Mouse (Mus musculus) layer of hippocampus, adult 9-10 months (tissue): Measurements from ENCODE around the gene Swsap1.
A peak's percentile ranks its signal among the peaks of the same experiment; 100 is the strongest.

Experiments
- DNase-seq: peaks from one replicate; pipeline ENCODE4 v3.0.0; 2022; ENCODE audit warnings: low spot score

The Swsap1 gene

DNA sequence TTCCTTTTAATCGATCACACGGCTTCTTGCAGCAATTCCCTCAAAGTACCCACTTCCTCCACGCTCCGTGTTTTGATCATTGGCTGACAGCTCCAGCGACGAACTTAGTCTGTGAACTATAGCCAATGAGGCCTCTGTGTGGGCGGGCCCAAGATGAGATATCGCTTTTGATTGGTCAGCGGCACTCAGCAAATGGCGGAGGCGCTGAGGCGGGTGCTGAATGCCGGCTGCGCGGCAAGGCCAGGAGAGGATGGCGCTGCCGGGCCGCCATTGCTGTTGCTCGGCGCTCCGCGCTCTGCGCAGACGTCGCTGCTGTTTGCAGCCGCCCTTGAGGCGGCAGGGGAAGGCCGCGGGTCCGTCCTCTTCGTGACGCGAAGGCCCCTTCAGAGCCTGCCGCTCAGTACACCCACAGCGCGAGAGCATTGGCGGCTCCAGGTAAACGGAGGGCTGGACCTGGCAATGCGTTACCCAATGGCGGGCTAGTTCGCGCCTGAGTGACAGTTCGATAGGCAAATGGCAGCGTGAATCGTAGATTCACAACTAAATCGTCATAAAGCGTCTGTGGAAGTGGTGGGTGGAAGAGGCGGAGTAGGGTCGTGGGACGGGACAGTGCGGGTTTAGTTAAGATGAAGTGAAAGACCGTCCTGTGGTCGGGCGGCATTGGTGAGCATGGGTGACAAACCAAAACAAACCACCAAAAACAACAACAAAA, at the start of gene Swsap1:
Swsap1 (plus strand) TSS at position 186 of the 712 bp plus-strand sequence.
- peak; percentile 100 for DNase-seq

DNA sequence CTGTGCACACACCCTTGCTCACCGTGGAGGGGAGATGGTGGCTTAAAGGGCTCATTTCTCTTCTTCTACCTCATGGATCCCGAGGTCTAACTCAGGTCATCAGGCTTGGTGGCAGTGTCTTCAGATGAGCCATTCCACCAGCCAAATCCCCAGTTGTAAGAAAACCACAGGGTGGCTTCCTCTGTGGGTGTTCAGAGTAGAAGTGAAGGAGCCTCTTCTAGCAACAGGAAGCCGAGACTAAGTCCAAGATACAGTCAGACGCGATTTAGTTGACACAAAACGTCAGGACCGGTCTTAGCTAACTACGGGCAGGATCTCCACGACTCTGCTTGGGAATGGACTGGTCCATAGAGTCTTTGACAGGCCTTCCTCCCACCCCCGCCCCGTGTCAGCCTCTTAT, 47.3 kb upstream of the Swsap1 start:
- no peak for DNase-seq

DNA sequence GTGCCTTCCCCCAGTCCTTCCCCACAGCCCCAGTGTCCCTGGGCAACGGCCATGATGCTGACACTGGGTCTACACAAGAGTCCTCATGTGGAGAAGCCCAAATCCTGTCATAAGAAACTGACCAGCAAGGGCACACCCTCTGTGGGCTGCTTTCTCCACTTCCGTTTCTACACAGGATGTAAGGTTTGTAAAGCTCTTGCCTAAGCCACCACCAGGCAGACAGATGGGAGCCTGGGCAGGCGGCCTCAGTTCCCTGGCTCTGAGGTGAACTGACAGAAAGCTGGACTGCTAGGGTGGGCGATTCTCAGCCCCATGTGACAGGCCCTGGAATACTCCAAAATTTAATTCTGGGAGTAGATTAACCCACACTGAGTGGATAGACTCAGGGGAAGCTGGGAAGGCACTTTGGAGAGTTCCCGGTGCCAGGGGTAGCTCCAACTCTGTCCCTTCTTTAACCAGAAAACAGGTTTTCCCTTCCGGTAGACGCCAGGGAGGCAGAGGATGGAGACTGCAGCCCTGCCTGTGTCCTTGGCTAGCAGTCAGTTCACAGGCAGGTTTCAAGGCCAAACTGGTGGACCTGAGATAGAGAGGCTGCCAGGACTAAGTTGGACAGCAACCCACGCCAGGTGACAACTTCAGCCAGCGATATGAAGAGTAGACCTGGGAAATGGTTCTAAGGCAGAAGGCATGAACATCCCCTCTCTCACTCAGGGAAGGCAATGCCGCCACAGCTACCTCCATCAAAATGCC, 45.9 kb upstream of the Swsap1 start:
- DNase-seq = no peak

DNA sequence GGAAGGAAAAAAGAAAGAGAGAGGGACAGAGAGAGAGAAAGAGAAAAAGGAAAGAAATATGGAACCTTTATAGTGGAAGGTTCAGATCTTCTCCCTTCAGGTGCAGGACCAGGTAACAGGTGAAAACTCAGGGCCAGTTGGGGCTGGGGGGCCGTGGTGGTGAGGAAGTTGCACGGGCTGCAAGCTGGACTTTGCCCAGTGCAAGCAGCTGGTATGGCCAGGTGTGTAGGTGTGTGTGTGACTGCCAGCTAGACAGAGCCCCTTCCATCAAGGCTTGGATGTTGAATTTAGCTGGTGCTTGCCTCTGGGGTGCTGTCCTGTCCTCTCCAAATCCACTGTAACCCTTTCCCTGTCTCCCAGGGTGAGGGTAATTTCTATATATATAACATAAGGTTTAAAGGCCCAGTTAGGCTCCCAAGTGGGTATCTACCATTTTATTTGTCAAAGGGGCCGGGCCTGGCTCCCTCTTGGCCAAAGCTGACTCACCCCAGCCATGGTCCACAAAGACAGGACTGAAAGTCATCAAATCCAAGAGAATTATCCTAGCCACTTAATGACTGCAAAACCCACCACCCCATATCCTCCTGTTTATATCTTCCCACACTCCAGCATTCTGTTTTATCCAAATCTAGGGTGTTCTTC, 38.6 kb upstream of the Swsap1 start:
- no peak for DNase-seq

DNA sequence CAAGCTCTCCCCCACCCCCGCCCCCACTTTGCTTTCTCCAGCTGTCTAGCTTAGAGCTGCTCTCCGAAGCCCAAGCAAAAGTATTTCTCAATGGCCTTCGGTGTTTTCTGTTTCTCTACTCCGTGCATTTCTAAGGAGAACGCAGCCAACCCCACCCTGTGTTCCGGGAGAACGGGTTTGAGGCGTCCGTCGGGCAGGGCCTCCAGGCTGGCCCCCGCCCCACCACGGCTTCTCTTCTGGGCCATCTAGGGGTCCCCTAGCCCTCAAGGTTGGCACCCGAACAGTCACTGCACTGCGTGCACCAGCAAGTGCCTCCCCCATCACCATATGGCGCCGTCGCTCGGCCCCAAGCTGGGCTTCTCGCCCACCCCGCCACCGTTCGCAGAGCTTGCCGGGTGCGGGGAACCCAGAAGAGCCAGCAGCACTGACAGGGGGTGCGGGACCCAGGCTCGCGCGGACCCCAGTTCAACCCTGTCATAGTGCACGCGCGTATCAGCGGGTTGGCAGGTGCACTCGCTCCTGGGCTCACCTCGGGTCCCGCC, 38.0 kb upstream of the Swsap1 start:
- peak; percentile 53 for DNase-seq

DNA sequence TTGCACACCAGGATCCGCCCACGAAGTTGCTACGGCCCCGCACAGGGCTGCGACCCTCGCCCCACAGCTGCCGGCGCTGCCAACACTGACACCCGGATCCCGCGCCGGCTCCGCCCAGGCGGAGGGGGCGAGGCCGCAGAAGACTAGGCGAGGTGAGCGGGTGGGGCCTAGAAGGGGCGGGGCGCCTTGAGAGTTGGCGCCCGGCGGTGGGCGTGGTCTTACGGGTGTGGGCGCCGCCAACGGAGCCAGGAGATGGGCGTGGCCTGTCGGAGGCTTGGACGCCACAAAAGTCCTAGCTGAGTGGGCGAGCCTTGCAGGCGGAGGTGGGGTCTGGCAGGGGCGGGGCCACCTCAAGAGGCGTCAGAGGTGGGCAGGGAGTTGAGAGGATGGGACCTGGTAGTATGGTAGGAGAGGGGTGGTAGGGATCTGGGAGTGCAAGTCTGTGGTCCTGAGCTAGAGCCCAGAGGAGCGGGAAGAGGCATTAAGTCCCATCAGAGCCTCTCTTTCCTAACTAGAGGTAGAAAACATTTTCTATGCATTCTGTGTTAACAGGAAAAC, 37.4 kb upstream of the Swsap1 start, which contains the start of gene Rab3d:
Rab3d (minus strand) TSS at position 158 of the 558 bp plus-strand sequence.
- peak; percentile 70 for DNase-seq

DNA sequence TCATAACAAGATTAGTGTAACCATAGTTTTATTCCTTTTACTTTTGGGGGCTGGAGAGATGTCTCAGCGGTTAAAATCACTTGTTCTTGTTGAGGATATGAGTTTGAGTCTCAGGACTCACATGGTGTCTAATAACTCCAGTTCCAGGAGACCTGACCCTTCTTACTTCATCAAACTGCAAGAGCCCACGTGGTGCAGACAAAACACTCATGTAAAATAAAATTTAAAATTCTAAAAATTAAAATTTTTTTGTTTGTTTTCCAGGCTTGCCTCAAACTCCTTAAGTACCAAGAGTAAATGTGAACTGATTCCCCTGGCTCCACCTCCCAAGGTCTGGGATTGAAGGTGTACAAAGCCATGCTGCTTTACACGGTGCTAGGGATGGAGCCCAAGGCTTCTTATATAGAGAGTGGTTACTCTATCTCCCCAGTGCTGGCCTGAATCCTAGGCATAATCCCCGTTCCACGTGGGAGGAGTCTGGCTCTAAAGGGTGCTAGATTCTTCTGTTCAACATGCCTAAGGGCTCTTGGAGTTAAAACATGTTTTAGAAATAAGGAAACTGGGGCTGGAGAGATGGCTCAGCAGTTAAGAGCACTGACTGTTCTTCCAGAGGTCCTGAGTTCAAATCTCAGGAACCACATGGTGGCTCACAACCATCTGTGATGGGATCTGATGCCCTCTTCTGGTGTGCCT, 36.7 kb upstream of the Swsap1 start:
- DNase-seq = no peak

DNA sequence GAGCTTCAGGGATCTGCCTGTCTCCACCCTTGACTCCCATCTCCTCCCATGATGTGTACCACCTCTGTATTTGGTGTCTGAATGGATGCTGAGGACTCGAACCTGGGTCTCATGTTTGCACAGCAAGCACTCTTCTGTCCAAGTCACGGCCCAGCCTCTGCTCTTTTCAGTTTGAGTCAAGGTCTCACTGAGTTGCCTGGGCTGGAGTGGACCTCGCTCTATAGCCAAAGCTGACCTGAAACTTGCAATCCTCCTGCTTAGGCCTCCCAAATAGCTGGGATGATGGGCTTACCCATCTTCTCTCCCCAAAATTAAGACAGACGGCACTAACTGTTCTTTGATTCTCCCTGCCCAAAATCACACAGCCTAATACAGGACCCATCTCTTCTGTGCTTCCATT, 32.5 kb upstream of the Swsap1 start:
- no peak for DNase-seq

DNA sequence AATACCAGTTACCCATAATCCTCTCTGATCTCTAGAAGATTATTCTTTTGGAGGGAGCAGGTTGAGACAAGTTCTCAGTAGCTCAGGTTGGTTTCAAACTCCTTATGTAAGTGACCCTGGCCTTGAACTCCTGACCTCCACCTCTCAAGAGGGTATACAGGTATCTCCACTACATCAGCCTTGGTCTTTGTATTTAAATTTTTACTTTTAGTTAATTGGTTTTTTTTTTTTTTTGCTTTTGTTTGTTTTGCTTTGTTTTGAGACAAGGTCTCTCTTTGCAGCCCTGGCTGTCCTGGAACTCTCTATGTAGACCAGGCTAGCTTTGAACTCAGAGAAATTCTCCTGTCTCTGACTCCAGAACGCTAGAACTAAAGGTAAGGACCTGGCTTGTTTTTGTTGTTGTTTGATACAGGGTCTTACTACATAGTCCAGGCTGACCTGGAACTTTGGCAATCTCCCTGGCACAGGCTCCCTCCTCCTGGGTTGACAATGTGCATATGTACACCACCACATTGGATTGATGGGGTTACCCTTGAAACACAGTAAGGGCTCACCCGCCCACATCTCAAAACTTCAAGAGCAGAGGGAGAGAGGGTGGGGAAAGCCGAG, 32.0 kb upstream of the Swsap1 start:
- DNase-seq = no peak

DNA sequence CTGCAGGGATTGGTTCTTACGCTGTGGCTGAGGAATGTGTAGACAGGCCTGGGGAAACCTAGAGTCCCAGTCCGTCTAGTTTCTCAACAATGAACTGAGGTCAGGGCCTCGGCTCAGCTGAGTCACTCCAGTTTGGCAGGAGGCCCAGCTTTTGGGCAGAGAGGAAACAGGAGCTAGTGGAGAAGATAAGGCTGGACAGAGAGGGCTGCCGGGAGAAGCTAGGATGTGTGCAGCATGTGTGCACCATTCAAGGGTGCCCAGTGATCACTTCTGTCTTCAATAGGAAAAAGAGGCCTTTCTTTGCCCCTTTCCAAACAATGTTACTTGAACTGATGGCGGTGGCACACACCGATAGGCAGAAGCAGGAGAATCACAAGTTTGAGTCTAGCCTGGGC, 31.5 kb upstream of the Swsap1 start:
- no peak for DNase-seq

DNA sequence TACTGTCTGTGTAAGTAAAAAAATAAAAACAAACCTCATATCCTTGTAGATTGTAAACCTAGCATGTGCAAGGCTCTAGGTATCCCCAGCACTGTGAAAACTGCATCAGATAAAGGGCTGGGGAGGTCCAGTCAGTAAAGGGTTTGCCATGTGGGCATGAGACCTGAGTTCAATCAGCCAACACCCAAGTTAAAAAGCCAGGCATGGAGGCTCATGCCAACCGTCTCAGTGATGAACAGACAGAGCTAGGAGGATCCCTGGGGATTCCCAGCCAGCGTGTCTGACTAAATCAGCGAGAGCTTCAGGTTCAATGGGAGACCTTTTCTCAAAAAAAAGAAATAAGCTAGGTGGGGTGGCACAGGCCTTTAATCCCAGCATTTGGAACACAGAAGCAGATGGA, 30.5 kb upstream of the Swsap1 start:
- no peak for DNase-seq

DNA sequence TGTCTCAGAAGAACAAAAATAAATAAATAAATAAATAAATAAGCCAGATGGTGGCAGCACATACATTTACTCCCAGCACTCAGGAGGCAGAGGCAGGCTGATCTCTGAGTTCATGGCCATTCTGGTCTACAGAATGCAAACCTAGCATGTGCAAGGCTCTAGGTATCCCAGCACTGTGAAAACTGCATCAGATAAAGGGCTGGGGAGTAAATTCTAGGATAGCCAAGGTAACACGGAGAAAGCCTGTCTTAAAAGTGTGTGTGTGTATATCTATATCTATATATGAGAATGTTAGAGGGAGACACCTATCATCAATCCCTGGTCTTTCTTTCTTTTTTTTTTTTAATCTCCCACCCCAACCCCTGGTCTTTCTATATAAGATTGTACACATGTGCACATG, 30.0 kb upstream of the Swsap1 start:
- DNase-seq = no peak

DNA sequence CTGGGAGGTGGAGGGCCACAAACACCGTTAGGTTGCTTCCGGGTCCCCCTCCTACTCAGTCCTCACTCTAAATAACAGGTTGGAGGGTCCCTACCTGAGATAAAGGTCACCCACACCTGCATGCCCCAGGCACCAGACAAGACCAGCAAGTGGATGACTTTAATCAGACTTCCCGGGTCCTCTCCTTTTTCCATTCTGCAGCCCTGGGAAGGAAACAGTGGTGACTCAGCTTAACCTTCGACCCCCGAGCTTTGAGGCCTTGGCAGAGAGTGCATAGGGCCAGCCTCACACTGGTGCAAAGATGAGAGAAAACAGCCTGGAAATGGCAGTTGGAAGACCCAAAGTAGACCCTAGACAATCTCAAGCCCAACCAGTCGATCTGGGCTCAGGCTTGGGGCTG, 29.4 kb upstream of the Swsap1 start:
- no peak for DNase-seq

DNA sequence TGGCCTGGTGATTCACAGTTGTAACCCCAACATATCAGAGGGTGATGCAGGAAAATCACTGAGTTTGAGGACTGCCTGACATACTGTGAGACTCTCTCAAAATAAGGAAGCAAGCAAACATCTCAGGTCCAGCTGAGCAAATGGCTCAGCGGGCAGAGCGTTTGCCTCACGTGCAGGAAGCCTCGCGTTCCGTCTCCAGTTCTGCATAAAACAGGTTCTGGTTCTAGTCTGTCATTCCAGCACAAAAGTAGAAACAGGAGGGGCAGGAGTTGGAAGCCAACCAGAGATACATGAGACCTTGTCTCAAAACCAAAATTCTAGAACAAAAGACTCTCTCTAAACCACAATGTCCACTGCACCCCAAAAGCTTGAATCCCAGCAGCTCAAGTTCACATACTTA, 28.8 kb upstream of the Swsap1 start:
- DNase-seq = no peak

DNA sequence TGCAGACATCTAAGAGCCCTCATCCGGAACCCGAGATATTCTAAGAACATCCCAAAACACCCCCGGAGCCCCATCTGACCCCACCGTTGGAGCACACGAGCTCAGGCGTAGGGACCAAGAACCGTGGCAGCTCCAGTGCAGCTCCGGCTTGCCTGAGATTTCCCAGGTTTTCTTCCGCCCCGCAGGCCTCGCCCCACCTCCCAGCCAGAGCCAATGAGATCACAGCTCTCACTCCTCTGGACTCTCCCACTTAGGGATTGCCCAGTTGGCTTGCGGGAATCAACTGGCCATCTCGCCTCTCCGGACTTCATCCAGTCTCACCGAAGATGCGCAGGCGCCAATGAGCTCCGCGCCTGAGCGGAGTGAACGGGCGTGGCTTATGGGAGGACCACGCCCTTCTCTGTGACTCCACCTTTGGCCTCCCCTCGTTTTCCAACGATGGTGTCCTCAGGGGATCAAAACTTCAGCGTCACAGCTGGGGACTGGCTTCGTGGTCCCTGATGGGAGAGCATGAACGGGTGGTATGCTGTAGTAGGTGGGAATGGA, 28.3 kb upstream of the Swsap1 start, which contains the start of the genes Ccdc159 and Tmem205:
Ccdc159 (plus strand) TSS at position 264 of the 546 bp plus-strand sequence.
Tmem205 (minus strand) TSS at position 349 of the 546 bp plus-strand sequence.
- DNase-seq = peak; percentile 83

DNA sequence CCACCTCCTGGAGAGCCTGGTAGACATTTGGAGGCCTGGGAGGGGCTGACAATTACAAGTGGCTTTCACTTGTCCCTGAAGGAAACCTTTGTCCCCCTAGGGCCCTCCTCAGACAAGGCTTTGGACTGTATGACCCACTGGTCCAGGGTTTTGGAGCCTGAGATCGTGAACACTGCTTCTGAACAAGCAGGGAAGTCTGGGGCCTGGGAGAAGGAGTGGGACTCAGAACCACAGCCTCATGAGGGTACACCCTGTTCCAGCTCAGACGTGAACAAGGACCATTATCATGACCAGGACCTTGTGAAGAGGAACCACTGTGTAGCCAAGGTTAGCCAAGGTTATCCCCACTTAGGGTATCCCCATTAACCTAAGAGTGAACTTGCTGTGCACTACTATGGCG, 26.3 kb upstream of the Swsap1 start:
- no peak for DNase-seq

DNA sequence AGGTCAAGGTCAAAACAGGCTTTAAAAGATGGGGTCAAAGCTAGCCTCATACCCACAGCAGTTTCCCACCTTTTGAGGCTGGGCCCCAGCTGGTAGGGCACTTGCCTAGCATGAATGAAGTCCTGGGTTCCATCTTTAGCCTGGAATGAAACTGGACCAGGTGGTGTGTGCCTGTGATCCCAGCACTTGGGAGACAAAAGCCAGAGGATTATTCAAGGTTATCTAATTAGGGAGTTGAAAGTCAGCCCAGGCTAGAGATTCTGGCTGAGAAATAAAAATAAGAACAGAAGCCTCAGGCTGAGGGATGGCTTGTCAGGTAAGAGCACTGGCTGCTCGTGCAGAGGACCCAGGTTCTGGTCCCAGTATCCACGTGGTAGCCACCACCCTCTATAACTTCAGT, 23.5 kb upstream of the Swsap1 start:
- DNase-seq = no peak

DNA sequence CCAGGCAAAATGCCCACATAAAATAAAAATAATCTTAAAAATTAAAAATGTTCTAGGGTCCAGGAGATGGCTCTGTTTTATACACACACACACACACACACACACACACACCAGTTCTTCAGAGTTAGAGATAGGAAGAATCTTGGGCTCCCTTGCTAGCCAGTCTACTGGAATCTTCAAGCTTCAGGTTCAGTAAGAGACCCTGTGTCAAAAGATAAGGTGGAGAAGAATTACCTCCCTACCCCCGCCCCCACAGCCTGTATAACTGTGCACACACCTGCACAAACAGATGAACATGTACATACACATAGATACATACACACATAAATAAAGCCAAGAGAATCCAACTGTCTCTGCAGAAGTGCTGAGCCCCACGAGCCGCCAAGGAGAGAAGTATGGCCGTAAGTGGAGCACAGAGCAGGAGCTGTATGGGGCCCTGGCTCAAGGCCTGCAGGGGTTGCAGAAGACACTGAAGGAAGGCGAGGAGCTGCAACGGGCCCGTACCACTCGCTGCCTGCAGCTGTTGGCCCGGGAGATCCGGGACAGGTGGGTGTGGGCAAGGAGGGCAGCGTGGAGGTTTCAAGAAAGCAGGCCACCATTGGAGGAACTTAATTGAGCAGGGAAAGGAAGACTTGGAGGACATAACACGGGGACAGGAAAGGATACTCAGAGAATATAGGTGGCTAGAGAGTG, 23.0 kb upstream of the Swsap1 start:
- no peak for DNase-seq

DNA sequence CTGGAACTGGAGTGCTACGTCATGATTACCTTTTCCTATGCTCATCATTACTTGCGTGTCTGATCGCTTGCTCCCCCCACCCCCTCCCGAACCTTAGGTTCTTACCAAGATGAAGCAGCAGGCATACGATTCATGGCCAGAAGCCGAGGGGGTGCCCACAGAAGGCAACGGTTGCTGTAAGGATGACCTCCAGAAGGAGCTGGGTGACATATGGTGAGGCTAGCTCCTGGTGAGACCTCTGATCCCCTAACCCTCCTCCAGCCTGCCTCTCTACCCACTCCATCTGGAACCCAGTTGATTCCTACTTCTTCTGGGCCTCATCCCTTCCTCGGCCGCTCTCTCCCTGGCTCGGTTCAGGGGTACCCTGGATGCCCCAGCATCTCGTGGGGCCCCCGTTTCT, 21.5 kb upstream of the Swsap1 start:
- no peak for DNase-seq

DNA sequence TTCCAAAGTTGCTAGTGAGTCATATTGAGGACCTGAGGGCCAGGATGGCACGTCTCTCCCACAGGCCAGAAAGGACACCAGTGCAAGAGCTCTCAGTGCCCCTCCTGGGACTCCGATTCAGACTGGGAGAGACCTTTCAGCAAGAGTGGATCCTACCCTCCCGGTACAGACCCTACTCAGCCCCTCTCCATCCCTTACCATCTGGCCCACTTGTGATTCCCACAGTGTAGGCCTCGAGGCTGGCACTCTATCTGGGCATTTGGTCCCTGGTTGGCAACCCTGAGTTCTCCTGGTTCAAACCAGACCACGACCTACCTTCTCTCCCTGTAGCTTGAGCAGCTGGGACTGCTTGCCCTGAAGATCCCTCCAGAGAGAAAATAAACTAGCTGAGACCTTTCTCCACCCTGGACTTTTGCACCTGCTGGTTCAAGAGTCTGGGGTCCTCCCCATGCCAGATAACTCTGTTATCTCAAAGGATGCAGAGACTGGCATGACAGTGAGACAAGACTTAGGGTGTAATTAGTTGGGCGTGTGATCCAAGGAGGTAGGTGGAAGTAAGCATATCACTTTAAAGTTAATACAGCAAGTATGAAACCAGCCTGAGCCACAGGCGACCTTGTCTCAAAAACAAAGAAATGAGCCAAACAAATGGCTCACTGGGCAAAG, 20.0 kb upstream of the Swsap1 start:
- DNase-seq = no peak
